Mouse (Mus musculus): Measurements from ENCODE around the gene Plxnb1. TPM values are rescaled to one million over a fixed set of nuclear protein-coding genes. Genes with fewer than 3 reads are reported as not detected.

Plxnb1 gene
- polyA plus RNA-seq (2016; fragmentation: Nextera tagmentation; extraction: Ambion mirVana) = 38.4 and 41.2 TPM in 2 replicates

DNA sequence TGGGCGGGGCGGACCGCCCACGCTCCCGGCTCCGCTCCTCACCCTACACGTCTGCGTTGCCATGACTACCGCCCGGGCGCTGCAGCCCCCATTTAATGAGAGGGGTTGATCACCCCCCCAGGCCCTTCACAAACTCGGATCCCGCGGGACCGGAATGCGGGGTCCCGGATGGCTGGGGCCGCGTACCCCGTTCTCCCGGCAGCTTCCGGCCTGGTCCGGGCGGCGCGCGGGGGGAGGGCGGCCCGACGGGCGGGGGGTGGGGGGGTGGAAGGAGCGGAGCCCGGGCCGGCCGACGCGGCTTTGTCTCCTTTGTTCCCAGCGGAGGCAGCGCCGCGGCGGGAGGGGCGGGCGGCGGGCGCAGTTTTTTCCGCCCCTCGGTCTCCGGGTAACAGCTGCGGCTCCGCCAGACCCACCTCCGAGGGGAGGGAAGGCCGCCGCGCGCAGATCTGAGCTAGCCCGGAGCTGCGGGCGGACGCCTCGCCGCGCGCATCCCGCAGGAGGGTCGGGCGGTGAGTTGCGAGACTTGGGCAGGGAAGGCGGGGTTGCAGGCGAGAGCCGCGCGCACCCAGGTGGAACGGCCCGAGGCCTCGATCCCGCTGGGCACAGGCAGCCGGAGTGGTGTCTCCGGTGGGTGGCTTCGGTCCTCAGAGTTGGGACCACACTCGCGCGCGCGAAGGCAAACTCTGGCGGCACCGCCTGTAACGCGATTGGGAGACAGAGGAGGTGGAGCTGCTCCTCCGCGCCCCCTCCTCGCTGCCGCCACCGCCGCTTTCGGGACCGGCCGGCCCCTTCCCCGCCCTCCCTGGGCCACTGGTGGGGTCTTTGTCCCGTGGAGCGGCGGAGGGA lies at the start of gene Plxnb1:
Gene Plxnb1 (plus strand): TSS at position 253 of the 846 bp plus-strand sequence.
- Histone ChIP-seq H3K27ac (peak within 1 kb of the TSS; percentile 98), H3K27me3 (no peaks in the 10 kb centered on the region), H3K9me3 (replicated peaks) (no peaks in the 10 kb centered on the region), H3K9ac (peak within 1 kb of the TSS; percentile 83), H3K4me3 (peak within 1 kb of the TSS; percentile 46), H3K4me2 (replicated peaks) (peak within 1 kb of the TSS; percentile 94), H3K4me1 (peaks cover 57% of the 10 kb centered on the region), H3K36me3 (peaks cover 36% of the 10 kb centered on the region)
- peak; percentile 65 for ATAC-seq (ENCODE audit: low FRiP score)
- WGBS = 0% methylated on average over 79 of the region's 102 CpGs

DNA sequence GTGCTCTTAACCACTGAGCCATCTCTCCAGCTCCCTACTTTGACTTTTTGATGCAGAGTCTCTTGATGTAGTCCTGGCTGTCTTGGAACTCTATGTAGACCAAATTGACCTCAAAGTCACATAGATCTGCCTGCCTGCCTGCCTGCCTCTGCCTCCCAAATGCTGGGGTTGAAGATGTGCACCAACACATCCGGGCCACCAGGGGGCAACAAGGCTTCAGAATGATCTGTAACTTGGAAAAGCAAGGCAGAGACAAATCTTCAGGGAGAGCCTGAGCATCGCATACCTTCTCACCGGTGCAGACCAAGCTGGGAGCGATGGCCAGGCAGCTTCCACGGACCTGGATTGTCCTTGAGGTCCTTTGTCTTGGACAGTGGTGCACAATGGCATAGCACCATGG lies 48.9 kb upstream of the Plxnb1 start:
- Histone ChIP-seq H3K27ac (no peak overlapping the region), H3K4me3 (no peak overlapping the region), H3K9ac (no peak overlapping the region), H3K27me3 (no peaks in the 10 kb centered on the region), H3K4me1 (no peaks in the 10 kb centered on the region), H3K9me3 (replicated peaks) (no peaks in the 10 kb centered on the region), H3K4me2 (replicated peaks) (no peak overlapping the region), H3K36me3 (no peaks in the 10 kb centered on the region)
- 30% methylated on average over 5 of the region's 5 CpGs for WGBS
- ATAC-seq (ENCODE audit: low FRiP score) = no peak

GRCm38 (mm10) chr9:109049316-109049715 lies 45.9 kb upstream of the Plxnb1 start:
- Histone ChIP-seq H3K27me3 (no peaks in the 10 kb centered on the region), H3K9me3 (replicated peaks) (no peaks in the 10 kb centered on the region), H3K4me2 (replicated peaks) (no peak overlapping the region), H3K36me3 (no peaks in the 10 kb centered on the region), H3K4me1 (peaks cover 1% of the 10 kb centered on the region), H3K4me3 (no peak overlapping the region), H3K27ac (no peak overlapping the region), H3K9ac (no peak overlapping the region)
- ATAC-seq (ENCODE audit: low FRiP score) = no peak
- WGBS = 80% methylated on average over 7 of the region's 7 CpGs

DNA sequence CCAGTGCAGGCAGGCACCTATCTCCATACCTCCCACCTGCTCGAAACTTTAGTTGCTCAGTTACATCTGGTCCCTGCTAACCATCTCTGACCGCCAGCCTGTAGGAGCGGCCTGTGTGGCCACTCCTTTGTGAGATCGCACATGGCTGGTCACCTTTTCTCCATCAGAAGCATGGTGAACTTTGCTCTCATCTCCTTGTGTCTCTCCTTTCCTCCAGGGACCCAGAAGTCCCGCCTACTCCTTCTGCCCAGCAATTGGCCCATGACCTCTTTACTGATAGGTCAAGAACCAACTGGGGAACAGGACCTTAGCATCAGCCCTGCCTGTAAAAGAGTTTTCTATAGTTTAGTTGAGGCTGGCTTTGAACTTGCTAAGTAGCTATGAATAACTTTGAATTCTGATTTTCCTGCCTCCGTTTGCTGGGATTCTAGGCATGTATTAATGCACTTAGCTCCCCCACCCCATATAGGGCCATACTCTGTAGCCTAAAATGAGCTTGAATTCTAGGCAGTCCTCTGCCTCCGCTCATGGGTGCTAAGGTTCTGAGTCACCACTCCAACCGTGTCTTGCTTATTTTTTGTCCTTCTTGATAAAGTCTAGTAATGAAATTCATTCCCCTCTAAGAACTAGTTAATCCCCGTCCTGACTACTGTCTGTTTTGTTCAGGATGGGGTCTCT lies 45.1 kb upstream of the Plxnb1 start:
- ATAC-seq (ENCODE audit: low FRiP score) = no peak
- H3K9me3 ChIP-seq (replicated peaks) = no peaks in the 10 kb centered on the region
- H3K36me3 ChIP-seq = no peaks in the 10 kb centered on the region
- H3K27ac ChIP-seq = no peak overlapping the region
- peaks cover 7% of the 10 kb centered on the region for H3K4me1 ChIP-seq
- H3K27me3 ChIP-seq = no peaks in the 10 kb centered on the region
- no peak overlapping the region for H3K4me3 ChIP-seq
- WGBS = 82% methylated on average over 9 of the region's 9 CpGs
- no peak overlapping the region for H3K4me2 ChIP-seq (replicated peaks)
- no peak overlapping the region for H3K9ac ChIP-seq

DNA sequence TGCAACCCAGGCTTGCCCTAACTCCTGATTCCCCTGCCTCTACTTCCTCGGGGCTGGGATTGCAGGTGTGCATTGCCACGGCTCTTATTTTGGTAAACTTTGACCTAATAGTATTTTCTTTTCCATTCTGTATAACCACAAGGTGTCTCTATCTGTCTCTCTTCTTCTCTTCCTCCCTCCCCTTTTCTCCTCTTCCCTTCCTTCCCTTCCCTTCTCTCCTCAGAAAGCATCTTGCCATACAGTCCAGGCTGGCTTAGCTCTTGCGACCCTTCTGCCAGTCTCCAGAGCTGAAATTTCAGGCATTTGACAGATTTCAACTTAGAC lies 44.6 kb upstream of the Plxnb1 start:
- Histone ChIP-seq H3K27me3 (no peaks in the 10 kb centered on the region), H3K36me3 (no peaks in the 10 kb centered on the region), H3K4me3 (no peak overlapping the region), H3K27ac (no peak overlapping the region), H3K4me2 (replicated peaks) (no peak overlapping the region), H3K9ac (no peak overlapping the region), H3K4me1 (peaks cover 12% of the 10 kb centered on the region), H3K9me3 (replicated peaks) (no peaks in the 10 kb centered on the region)
- 81% methylated on average over 3 of the region's 3 CpGs for WGBS
- ATAC-seq (ENCODE audit: low FRiP score) = no peak

- peaks cover 12% of the 10 kb centered on the region for H3K4me1 ChIP-seq
- WGBS = 90% methylated on average over 13 of the region's 13 CpGs
- H3K4me2 ChIP-seq (replicated peaks) = no peak overlapping the region
- H3K4me3 ChIP-seq = no peak overlapping the region
- H3K9me3 ChIP-seq (replicated peaks) = no peaks in the 10 kb centered on the region
- H3K27ac ChIP-seq = no peak overlapping the region
- ATAC-seq (ENCODE audit: low FRiP score) = no peak
- H3K36me3 ChIP-seq = 0 out of 2 replicates have a peak, but pooled peaks cover 2% of the 10 kb centered on the region
- no peak overlapping the region for H3K9ac ChIP-seq
- no peaks in the 10 kb centered on the region for H3K27me3 ChIP-seq
These were observed 44.1 kb upstream of the Plxnb1 start for GRCm38 (mm10) chr9:109051011-109051501.

- Histone ChIP-seq H3K4me3 (no peak overlapping the region), H3K4me1 (peaks cover 12% of the 10 kb centered on the region), H3K9ac (no peak overlapping the region), H3K27ac (no peak overlapping the region), H3K4me2 (replicated peaks) (no peak overlapping the region), H3K27me3 (no peaks in the 10 kb centered on the region), H3K9me3 (replicated peaks) (no peaks in the 10 kb centered on the region), H3K36me3 (peaks cover 10% of the 10 kb centered on the region)
- WGBS = 91% methylated on average over 10 of the region's 10 CpGs
- ATAC-seq (ENCODE audit: low FRiP score) = no peak
These were observed 43.3 kb upstream of the Plxnb1 start for GRCm38 (mm10) chr9:109051651-109052489.

GRCm38 (mm10) chr9:109052490-109053260 lies 42.5 kb upstream of the Plxnb1 start:
- ATAC-seq (ENCODE audit: low FRiP score) = no peak
- Histone ChIP-seq H3K27ac (no peak overlapping the region), H3K9ac (no peak overlapping the region), H3K9me3 (replicated peaks) (no peaks in the 10 kb centered on the region), H3K36me3 (peaks cover 18% of the 10 kb centered on the region), H3K4me1 (peaks cover 12% of the 10 kb centered on the region), H3K27me3 (no peaks in the 10 kb centered on the region), H3K4me3 (no peak overlapping the region), H3K4me2 (replicated peaks) (no peak overlapping the region)
- WGBS = 86% methylated on average over 9 of the region's 9 CpGs

- Histone ChIP-seq H3K27me3 (no peaks in the 10 kb centered on the region), H3K9ac (no peak overlapping the region), H3K4me3 (no peak overlapping the region), H3K4me2 (replicated peaks) (no peak overlapping the region), H3K9me3 (replicated peaks) (no peaks in the 10 kb centered on the region), H3K36me3 (peaks cover 25% of the 10 kb centered on the region), H3K27ac (no peak overlapping the region), H3K4me1 (peaks cover 12% of the 10 kb centered on the region)
- 76% methylated on average over 3 of the region's 3 CpGs for WGBS
- no peak for ATAC-seq (ENCODE audit: low FRiP score)
These were observed 41.8 kb upstream of the Plxnb1 start for GRCm38 (mm10) chr9:109053366-109053765.

DNA sequence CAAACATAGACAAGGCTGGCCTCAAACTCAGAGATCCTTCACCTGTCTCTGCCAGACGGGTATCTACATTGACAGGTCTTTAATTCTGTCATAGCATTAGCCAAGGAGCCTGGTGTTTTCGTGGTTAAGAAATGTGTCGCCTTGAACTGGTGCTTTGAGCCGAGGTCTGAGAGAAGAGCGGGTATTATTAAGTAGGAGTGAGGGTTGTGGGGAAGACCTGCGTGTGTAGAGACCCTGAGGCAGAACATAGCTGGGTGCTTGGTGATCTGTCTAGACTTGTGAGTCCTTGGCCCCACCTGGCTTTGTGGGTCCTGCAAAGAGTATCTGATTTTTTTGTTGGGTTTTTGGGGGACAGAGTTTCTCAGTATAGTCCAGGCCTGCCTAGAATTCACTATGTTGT lies 41.3 kb upstream of the Plxnb1 start:
- Histone ChIP-seq H3K4me3 (no peak overlapping the region), H3K9me3 (replicated peaks) (no peaks in the 10 kb centered on the region), H3K4me2 (replicated peaks) (no peak overlapping the region), H3K9ac (no peak overlapping the region), H3K27ac (no peak overlapping the region), H3K36me3 (peaks cover 29% of the 10 kb centered on the region), H3K4me1 (peaks cover 14% of the 10 kb centered on the region), H3K27me3 (no peaks in the 10 kb centered on the region)
- WGBS = 80% methylated on average over 6 of the region's 6 CpGs
- no peak for ATAC-seq (ENCODE audit: low FRiP score)

GRCm38 (mm10) chr9:109054712-109055111 lies 40.5 kb upstream of the Plxnb1 start:
- ATAC-seq (ENCODE audit: low FRiP score) = peak; percentile 49
- peak overlapping the region; percentile 28 for H3K4me3 ChIP-seq
- 4% methylated on average over 5 of the region's 7 CpGs for WGBS

More at GRCm38 (mm10) chr9:109054712-109055111, 40.5 kb upstream of the Plxnb1 start:
- Histone ChIP-seq H3K27ac (peak overlapping the region; percentile 78), H3K9me3 (replicated peaks) (no peaks in the 10 kb centered on the region), H3K4me2 (replicated peaks) (peak overlapping the region; percentile 43), H3K27me3 (no peaks in the 10 kb centered on the region), H3K4me1 (peaks cover 21% of the 10 kb centered on the region), H3K9ac (peak overlapping the region; percentile 43), H3K36me3 (peaks cover 29% of the 10 kb centered on the region)

All from hindbrain, embryonic 12.5 days (tissue).